Mouse (Mus musculus): ENCODE measurements around the gene Rhof. TPM values are rescaled to one million over a fixed set of nuclear protein-coding genes. Genes with fewer than 3 reads are reported as not detected.

The Rhof gene
- 70.7 and 72.5 TPM in 2 replicates for polyA plus RNA-seq (2012; rRNA removed)

DNA sequence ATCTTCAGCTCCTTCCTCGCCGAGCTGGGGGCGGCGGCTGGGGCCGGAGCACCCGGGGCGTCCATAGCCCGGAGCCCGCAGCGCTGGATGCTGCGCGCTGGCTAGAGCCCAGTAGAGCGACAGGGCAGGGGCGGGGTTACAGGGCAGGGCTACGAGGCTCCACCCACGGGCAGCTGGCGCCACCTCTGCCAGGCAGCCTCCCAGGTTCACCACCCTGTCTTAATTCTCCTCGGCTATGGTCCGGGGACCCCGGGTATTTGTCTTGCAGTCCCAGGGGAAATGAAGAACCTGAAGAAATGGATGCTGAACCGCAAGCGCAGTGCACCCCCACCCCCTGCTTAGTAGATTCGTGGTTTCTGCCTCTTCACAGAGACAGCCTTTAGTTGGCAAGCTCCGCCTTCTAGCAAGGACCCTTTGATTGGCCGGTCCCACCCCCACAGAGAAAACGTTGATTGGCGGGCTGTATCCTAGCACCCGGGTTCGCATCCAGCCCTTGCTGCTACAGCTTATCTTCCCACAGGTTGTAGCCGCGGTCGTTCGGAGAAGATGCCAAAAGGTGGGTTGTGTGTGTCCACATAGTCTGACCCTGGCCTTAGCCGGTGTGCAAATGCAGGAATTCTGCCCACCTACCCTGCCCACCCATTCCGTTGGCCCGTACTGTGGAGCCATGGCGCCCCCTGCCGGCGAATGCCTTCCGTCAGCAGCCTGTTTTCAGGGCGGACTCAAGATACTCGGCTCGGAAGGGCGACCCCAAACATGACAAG, at the start of gene Rhof:
Gene Rhof, minus strand, starts transcription at position 385 of the 764 bp plus-strand sequence.
- peak; percentile 92 to 95 for DNase-seq (ENCODE audit: low read depth in 1 of 2, low spot score in 2 of 2)
- Histone ChIP-seq H3K4me3 (ENCODE audit: extremely low read depth, insufficient read depth, insufficient read length) (peak within 1 kb of the TSS; percentile 87), H3K27me3 (ENCODE audit: control insufficient read depth, insufficient read depth, low read length) (no peaks in the 10 kb centered on the region), H3K4me1 (ENCODE audit: control insufficient read depth, insufficient read depth, insufficient read length) (peaks cover 32% of the 10 kb centered on the region; the same call in 1 of the 2 replicates), H3K27ac (ENCODE audit: insufficient read depth, low read length) (peak within 1 kb of the TSS; percentile 85), H3K36me3 (ENCODE audit: control insufficient read depth, insufficient read depth, low read length) (peaks cover 31% of the 10 kb centered on the region)
- 1% methylated on average over 44 of the region's 44 CpGs for WGBS
- TF ChIP-seq POLR2A (IDR thresholded peaks at IDR 0.05; ENCODE audit: low read depth, low read length) (peak; percentile 81), CTCF (IDR thresholded peaks at IDR 0.05; ENCODE audit: extremely low read depth, insufficient read depth, insufficient read length, insufficient replicate concordance) (peak; percentile 96)

- no peak for DNase-seq (ENCODE audit: low read depth in 1 of 2, low spot score in 2 of 2)
- no peak overlapping the region for H3K4me3 ChIP-seq (ENCODE audit: extremely low read depth, insufficient read depth, insufficient read length)
- H3K36me3 ChIP-seq (ENCODE audit: control insufficient read depth, insufficient read depth, low read length) = no peaks in the 10 kb centered on the region
- H3K27ac ChIP-seq (ENCODE audit: insufficient read depth, low read length) = no peak overlapping the region
- TF ChIP-seq CTCF (IDR thresholded peaks at IDR 0.05; ENCODE audit: extremely low read depth, insufficient read depth, insufficient read length, insufficient replicate concordance) = no peak
- TF ChIP-seq POLR2A (IDR thresholded peaks at IDR 0.05; ENCODE audit: low read depth, low read length) = no peak
- H3K4me1 ChIP-seq (ENCODE audit: control insufficient read depth, insufficient read depth, insufficient read length) = no peaks in the 10 kb centered on the region
- 86% methylated on average over 6 of the region's 6 CpGs for WGBS
- no peaks in the 10 kb centered on the region for H3K27me3 ChIP-seq (ENCODE audit: control insufficient read depth, insufficient read depth, low read length)
These were observed 49.0 kb upstream of the Rhof start for GRCm38 (mm10) chr5:123181536-123181935.

DNA sequence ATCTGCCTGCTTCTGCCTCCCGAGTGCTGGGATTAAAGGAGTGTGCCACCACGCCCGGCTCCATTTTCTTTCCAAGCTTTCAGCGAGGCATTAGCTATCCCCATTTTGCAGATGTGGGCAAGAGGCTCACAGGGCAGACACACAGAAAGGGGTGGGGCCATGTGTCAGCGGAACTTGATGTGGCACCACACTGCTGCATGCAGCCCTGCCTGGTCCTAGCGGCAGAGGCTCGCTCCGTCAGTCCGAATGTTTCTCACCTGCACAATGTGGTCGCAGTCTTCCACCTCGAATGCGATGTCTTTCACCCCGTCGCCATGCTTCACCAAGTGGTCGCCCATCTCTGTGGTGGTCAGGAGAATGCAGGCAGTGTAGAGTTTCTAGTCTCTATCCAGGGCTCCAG, 47.9 kb upstream of the Rhof start:
- Histone ChIP-seq H3K36me3 (ENCODE audit: control insufficient read depth, insufficient read depth, low read length) (no peaks in the 10 kb centered on the region), H3K27me3 (ENCODE audit: control insufficient read depth, insufficient read depth, low read length) (no peaks in the 10 kb centered on the region), H3K4me3 (ENCODE audit: extremely low read depth, insufficient read depth, insufficient read length) (no peak overlapping the region), H3K4me1 (ENCODE audit: control insufficient read depth, insufficient read depth, insufficient read length) (no peaks in the 10 kb centered on the region), H3K27ac (ENCODE audit: insufficient read depth, low read length) (no peak overlapping the region)
- WGBS = 92% methylated on average over 15 of the region's 15 CpGs
- TF ChIP-seq CTCF (IDR thresholded peaks at IDR 0.05; ENCODE audit: extremely low read depth, insufficient read depth, insufficient read length, insufficient replicate concordance) (no peak), POLR2A (IDR thresholded peaks at IDR 0.05; ENCODE audit: low read depth, low read length) (no peak)
- DNase-seq (ENCODE audit: low read depth in 1 of 2, low spot score in 2 of 2) = no peak

DNA sequence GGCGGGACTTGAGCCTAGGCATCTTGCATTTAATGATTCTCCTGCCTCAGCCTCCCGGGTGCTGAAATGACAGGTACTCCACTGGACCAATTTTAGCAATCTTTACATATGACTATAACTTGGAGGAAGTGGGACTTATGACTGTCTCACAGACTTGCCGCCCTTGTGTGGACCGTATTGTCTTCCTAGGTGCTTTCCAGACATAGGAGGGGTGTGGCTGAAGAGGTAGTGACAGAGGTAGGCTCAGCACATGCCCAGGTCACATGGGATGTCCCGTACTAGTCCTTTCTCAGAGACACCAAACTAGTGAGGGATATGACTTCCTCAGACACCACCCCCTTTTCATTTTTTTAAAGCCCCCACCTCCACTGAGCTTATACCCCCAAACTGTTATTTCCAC, 46.3 kb upstream of the Rhof start:
- no peak overlapping the region for H3K27ac ChIP-seq (ENCODE audit: insufficient read depth, low read length)
- H3K36me3 ChIP-seq (ENCODE audit: control insufficient read depth, insufficient read depth, low read length) = no peaks in the 10 kb centered on the region
- WGBS = 72% methylated on average over 5 of the region's 5 CpGs
- H3K4me3 ChIP-seq (ENCODE audit: extremely low read depth, insufficient read depth, insufficient read length) = no peak overlapping the region
- no peak for DNase-seq (ENCODE audit: low read depth in 1 of 2, low spot score in 2 of 2)
- no peaks in the 10 kb centered on the region for H3K4me1 ChIP-seq (ENCODE audit: control insufficient read depth, insufficient read depth, insufficient read length)
- no peaks in the 10 kb centered on the region for H3K27me3 ChIP-seq (ENCODE audit: control insufficient read depth, insufficient read depth, low read length)
- TF ChIP-seq CTCF (IDR thresholded peaks at IDR 0.05; ENCODE audit: extremely low read depth, insufficient read depth, insufficient read length, insufficient replicate concordance) (no peak), POLR2A (IDR thresholded peaks at IDR 0.05; ENCODE audit: low read depth, low read length) (no peak)

DNA sequence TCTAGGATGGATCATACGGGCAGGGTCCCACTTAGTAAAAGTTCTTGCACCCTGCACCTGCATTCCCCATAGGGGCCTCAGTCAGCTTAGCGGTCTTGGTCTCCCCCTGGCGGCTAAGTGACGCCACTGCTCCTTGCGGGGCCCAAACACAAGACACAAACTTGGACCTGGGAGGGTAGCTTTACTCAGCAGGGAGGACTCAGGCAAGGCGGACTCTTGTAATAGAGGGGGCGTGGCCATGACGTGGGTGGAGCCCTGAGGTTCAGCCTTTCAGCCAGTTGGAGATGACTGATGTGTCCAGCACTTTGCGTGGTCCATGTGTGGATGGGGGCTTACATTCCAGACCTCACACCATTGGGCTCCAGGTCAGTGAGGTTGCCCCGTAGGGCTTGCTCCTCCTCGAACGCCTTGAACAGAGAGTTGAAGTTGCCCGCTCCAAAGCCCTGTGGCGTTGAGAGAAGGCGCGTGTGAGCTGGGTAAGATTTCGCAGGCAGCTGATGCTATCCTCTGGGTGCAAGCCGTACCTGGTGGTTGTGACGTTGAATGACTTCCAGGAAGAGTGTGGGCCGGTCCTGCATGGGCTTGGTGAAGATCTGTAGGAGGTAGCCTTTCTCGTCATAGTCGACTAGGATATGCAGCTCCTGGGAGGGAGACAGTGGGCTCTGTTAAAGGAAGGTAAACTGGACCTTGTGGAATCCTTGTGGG, 39.3 kb upstream of the Rhof start:
- WGBS = 29% methylated on average over 22 of the region's 22 CpGs
- Histone ChIP-seq H3K27ac (ENCODE audit: insufficient read depth, low read length) (no peak overlapping the region), H3K27me3 (ENCODE audit: control insufficient read depth, insufficient read depth, low read length) (no peaks in the 10 kb centered on the region), H3K4me1 (ENCODE audit: control insufficient read depth, insufficient read depth, insufficient read length) (no peaks in the 10 kb centered on the region), H3K36me3 (ENCODE audit: control insufficient read depth, insufficient read depth, low read length) (peaks cover 2% of the 10 kb centered on the region), H3K4me3 (ENCODE audit: extremely low read depth, insufficient read depth, insufficient read length) (no peak overlapping the region)
- TF ChIP-seq POLR2A (IDR thresholded peaks at IDR 0.05; ENCODE audit: low read depth, low read length) = no peak
- TF ChIP-seq CTCF (IDR thresholded peaks at IDR 0.05; ENCODE audit: extremely low read depth, insufficient read depth, insufficient read length, insufficient replicate concordance) = peak; percentile 99
- peak; percentile 48 to 76 for DNase-seq (ENCODE audit: low read depth in 1 of 2, low spot score in 2 of 2)

GRCm38 (mm10) chr5:123170365-123170764, 37.9 kb upstream of the Rhof start:
- H3K4me3 ChIP-seq (ENCODE audit: extremely low read depth, insufficient read depth, insufficient read length) = no peak overlapping the region
- H3K4me1 ChIP-seq (ENCODE audit: control insufficient read depth, insufficient read depth, insufficient read length) = no peaks in the 10 kb centered on the region
- H3K36me3 ChIP-seq (ENCODE audit: control insufficient read depth, insufficient read depth, low read length) = peaks cover 15% of the 10 kb centered on the region
- no peak for DNase-seq (ENCODE audit: low read depth in 1 of 2, low spot score in 2 of 2)
- no peak overlapping the region for H3K27ac ChIP-seq (ENCODE audit: insufficient read depth, low read length)
- TF ChIP-seq CTCF (IDR thresholded peaks at IDR 0.05; ENCODE audit: extremely low read depth, insufficient read depth, insufficient read length, insufficient replicate concordance) (no peak), POLR2A (IDR thresholded peaks at IDR 0.05; ENCODE audit: low read depth, low read length) (no peak)
- no peaks in the 10 kb centered on the region for H3K27me3 ChIP-seq (ENCODE audit: control insufficient read depth, insufficient read depth, low read length)
- 90% methylated on average over 9 of the region's 9 CpGs for WGBS

Measured in spleen, adult 2 months (tissue).